Mouse (Mus musculus) lung, embryonic 14.5 days (tissue): Measurements from ENCODE around the gene Agpat4. TPM values are rescaled to one million over a fixed set of nuclear protein-coding genes. Genes with fewer than 3 reads are reported as not detected.

Source experiments
- ATAC-seq: fragments of 200-750 bp; cut with Nextera tagmentation; 2 replicates; pipeline ENCODE4 v1.8.0; 2017; ENCODE audit warnings: mild to moderate bottlenecking, moderate TSS enrichment, moderate library complexity; ENCODE audit not compliant: insufficient read depth
- DNase-seq: peaks from one replicate; pipeline ENCODE4 v3.0.0-alpha.2; 2015
- H3K27ac ChIP-seq: fragments of 300-500 bp; sonication (generic); 2 replicates; pipeline ENCODE4 v1.5.1; 2014; ENCODE audit warnings: low read depth, mild to moderate bottlenecking, moderate library complexity
- H3K27me3 ChIP-seq: fragments of 300-500 bp; sonication (generic); 2 replicates; pipeline ENCODE4 v1.6.1; 2014; ENCODE audit warnings: low read length, control low read depth; ENCODE audit not compliant: insufficient read depth
- H3K36me3 ChIP-seq: fragments of 300-500 bp; sonication (generic); 2 replicates; pipeline ENCODE4 v1.6.1; 2014; ENCODE audit warnings: control low read depth; ENCODE audit not compliant: insufficient read depth
- H3K4me1 ChIP-seq: fragments of 300-500 bp; sonication (generic); 2 replicates; pipeline ENCODE4 v1.6.1; 2014; ENCODE audit warnings: antibody characterized with exemption, control low read depth; ENCODE audit not compliant: insufficient read depth
- H3K4me2 ChIP-seq: fragments of 300-500 bp; sonication (generic); 2 replicates; pipeline ENCODE4 v1.6.1; 2014; ENCODE audit warnings: mild to moderate bottlenecking
- H3K4me3 ChIP-seq: fragments of 300-500 bp; sonication (generic); 2 replicates; pipeline ENCODE4 v1.5.1; 2014; ENCODE audit warnings: low read depth, low read length
- H3K9ac ChIP-seq: fragments of 300-500 bp; sonication (generic); 2 replicates; pipeline ENCODE4 v1.6.1; 2014
- H3K9me3 ChIP-seq: fragments of 300-500 bp; sonication (generic); 2 replicates; pipeline ENCODE4 v1.6.1; 2016; ENCODE audit warnings: low read depth, low read length, control low read depth
- CTCF ChIP-seq: IDR thresholded peaks from 2 replicates; pipeline ENCODE4 v1.5.1; 2016; ENCODE audit warnings: antibody characterized with exemption, low read depth
- WGBS: fragments of 180-500 bp; shearing (Covaris S2); extraction: QIAGEN DNeasy Blood & Tissue Kit; methylation state at CpG from one replicate; pipeline ENCODE4 v1.1.7; 2014; 5-methylcytosine and 5-hydroxymethylcytosine counted together
- polyA plus RNA-seq: library from polyadenylated mRNA; unstranded; fragments of >200 nt; fragmentation: Nextera tagmentation; extraction: Ambion mirVana; gene quantifications from 2 replicates; pipeline ENCODE4 v1.2.1, GENCODE M21; 2014

Agpat4 gene
- polyA plus RNA-seq: 27.4 and 28.2 TPM in 2 replicates

DNA sequence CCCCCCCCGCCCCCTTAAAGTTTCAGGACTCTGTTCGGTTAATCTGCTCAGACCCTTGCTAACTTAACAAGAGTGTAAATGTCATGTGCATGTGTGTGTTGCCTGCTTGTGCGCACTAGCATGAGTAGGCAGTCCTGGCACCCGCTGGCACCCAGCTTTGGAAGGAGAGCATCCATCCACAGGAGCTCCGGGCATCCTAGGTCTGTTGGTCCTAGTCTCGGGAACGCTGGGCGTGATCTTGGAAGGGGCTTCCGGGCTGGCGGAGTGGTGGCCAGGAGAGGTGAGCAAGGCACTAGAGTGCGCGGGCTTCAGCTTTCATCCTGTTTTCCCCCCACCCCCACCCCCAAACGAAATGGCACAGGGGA lies at the start of gene Agpat4:
Gene Agpat4, plus strand, starts transcription at position 144 of the 365 bp plus-strand sequence.
- peak within 1 kb of the TSS; percentile 65 for H3K9ac ChIP-seq
- H3K4me2 ChIP-seq: peak within 1 kb of the TSS; percentile 92
- no peaks in the 10 kb centered on the region for H3K27me3 ChIP-seq
- DNase-seq (peak; percentile 68), ATAC-seq (peak; percentile 74)
- H3K27ac ChIP-seq: peak within 1 kb of the TSS; percentile 95
- under 1% methylated on average over 13 of the region's 13 CpGs for WGBS
- H3K9me3 ChIP-seq: no peaks in the 10 kb centered on the region
- peak within 1 kb of the TSS; percentile 56 for H3K4me3 ChIP-seq
- H3K4me1 ChIP-seq: no peaks in the 10 kb centered on the region
- no peak for TF ChIP-seq CTCF
- no peaks in the 10 kb centered on the region for H3K36me3 ChIP-seq

DNA sequence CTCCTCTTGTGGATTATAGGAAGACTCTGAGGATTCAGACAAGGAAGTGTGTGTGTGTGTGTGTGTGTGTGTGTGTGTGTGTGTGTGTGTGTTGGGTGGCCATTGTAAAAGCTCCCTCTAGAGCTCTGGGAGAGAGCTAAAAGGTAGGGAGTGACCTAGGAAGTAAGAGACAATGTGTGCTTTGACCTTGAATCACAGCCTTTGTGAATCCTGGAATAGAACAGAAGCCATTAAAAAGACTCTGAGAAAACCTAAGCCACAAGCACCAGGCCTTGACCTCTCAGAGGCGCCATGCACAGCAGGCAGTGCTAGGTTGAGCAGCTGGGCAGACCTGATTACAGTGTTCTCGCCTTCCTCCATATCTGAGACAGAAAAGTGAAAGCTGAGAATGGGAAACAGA lies 41.7 kb upstream of the Agpat4 start:
- H3K27ac ChIP-seq: no peak overlapping the region
- no peak for DNase-seq

DNA sequence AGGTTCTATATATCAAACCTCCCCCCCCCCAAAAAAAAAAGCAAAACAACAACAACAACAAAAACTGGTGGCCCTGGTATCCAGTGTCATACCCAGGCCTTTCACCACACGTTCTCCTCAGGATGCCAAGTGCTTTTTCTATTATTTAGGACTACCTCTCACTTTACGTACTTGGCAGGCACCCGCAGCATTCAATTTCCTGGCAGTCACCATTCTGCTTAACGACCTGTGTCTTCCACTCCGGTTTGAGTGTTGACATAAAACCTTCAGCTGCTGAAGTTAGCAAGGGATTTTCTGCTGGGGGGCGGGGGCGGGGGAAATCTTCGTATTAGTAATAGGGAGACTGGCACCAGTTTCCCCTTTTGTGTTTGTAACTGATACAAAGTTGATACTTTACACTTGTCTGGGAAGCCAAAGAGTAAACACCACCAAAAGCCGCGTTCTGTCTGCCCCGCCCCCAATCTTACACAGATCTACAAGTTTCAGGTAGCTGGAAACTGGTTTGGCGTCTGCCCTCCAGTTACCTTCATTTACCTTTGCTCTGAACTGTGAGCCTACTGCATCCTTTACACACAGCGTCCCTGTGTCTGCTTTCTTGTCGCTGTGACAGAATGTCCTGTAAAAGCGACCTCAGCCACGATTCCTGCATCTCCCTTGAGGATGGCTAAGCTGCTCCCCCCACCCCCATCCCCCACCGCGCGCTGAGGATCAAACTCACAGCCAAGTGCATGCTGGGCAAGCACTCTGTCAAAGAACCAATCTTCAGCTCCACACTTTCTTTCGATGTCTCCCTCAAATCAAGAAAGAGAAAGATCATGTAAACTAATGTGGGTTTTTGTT lies 37.6 kb upstream of the Agpat4 start:
- H3K27ac ChIP-seq: no peak overlapping the region
- no peaks in the 10 kb centered on the region for H3K27me3 ChIP-seq
- no peaks in the 10 kb centered on the region for H3K9me3 ChIP-seq
- 27% methylated on average over 20 of the region's 20 CpGs for WGBS
- H3K9ac ChIP-seq: no peak overlapping the region
- ATAC-seq: peak; percentile 38; the same call in 1 of the 2 replicates
- no peak for TF ChIP-seq CTCF
- H3K4me1 ChIP-seq: 0 out of 2 replicates have a peak, but pooled peaks cover 4% of the 10 kb centered on the region
- H3K4me2 ChIP-seq: peak overlapping the region; percentile 36
- no peaks in the 10 kb centered on the region for H3K36me3 ChIP-seq
- no peak overlapping the region for H3K4me3 ChIP-seq
- peak; percentile 70 for DNase-seq

More for the DNA sequence above, 41.7 kb upstream of the Agpat4 start:
- WGBS: 65% methylated on average over 2 of the region's 2 CpGs
- Histone ChIP-seq H3K4me2 (no peak overlapping the region), H3K4me1 (0 out of 2 replicates have a peak, but pooled peaks cover 4% of the 10 kb centered on the region), H3K9me3 (no peaks in the 10 kb centered on the region), H3K36me3 (no peaks in the 10 kb centered on the region), H3K4me3 (no peak overlapping the region), H3K27me3 (no peaks in the 10 kb centered on the region), H3K9ac (no peak overlapping the region)
- no peak for ATAC-seq
- no peak for TF ChIP-seq CTCF

- H3K9me3 ChIP-seq: no peaks in the 10 kb centered on the region
- H3K4me1 ChIP-seq: 0 out of 2 replicates have a peak, but pooled peaks cover 4% of the 10 kb centered on the region
- H3K9ac ChIP-seq: no peak overlapping the region
- H3K27ac ChIP-seq: no peak overlapping the region
- WGBS: 71% methylated on average over 5 of the region's 5 CpGs
- no peaks in the 10 kb centered on the region for H3K27me3 ChIP-seq
- DNase-seq: no peak
- H3K4me2 ChIP-seq: no peak overlapping the region
- H3K4me3 ChIP-seq: no peak overlapping the region
- H3K36me3 ChIP-seq: no peaks in the 10 kb centered on the region
- no peak for TF ChIP-seq CTCF
- ATAC-seq: no peak
Observed at GRCm38 (mm10) chr17:12082201-12082600, 36.3 kb upstream of the Agpat4 start.

GRCm38 (mm10) chr17:12090261-12090927 lies 28.1 kb upstream of the Agpat4 start:
- Histone ChIP-seq H3K9me3 (no peaks in the 10 kb centered on the region), H3K4me2 (no peak overlapping the region), H3K27ac (no peak overlapping the region), H3K27me3 (no peaks in the 10 kb centered on the region), H3K9ac (no peak overlapping the region), H3K36me3 (no peaks in the 10 kb centered on the region), H3K4me1 (no peaks in the 10 kb centered on the region), H3K4me3 (no peak overlapping the region)
- no peak for TF ChIP-seq CTCF
- no peak for ATAC-seq
- no peak for DNase-seq
- WGBS: 56% methylated on average over 5 of the region's 5 CpGs

GRCm38 (mm10) chr17:12092901-12093564 lies 25.5 kb upstream of the Agpat4 start:
- Histone ChIP-seq H3K4me1 (no peaks in the 10 kb centered on the region), H3K9me3 (no peaks in the 10 kb centered on the region), H3K27me3 (no peaks in the 10 kb centered on the region), H3K36me3 (no peaks in the 10 kb centered on the region), H3K4me3 (no peak overlapping the region), H3K27ac (no peak overlapping the region), H3K4me2 (no peak overlapping the region), H3K9ac (no peak overlapping the region)
- WGBS: 84% methylated on average over 6 of the region's 6 CpGs
- ATAC-seq (no peak), DNase-seq (no peak)
- TF ChIP-seq CTCF: no peak

DNA sequence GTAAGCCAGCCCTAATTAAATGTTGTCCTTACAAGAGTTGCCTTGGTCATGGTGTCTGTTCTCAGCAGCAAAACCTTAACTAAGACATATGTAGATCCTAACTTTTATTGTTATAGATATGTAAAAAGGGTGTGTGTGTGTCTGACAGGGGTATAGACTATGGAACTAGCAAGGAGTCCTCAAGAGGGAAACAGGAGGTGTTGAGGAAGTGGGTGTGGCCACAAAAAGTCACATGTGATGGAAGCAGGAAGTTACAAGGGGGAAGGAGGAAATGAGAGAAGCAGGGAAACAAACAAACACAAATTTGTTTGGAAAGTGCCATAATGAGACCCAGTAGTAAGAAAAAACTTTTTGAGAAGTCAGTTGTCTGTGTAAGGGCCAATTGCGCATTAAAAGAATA lies 24.5 kb upstream of the Agpat4 start:
- no peak for ATAC-seq
- no peak for TF ChIP-seq CTCF
- no peak overlapping the region for H3K27ac ChIP-seq
- no peak overlapping the region for H3K9ac ChIP-seq
- H3K36me3 ChIP-seq: no peaks in the 10 kb centered on the region
- no peaks in the 10 kb centered on the region for H3K27me3 ChIP-seq
- no peak overlapping the region for H3K4me3 ChIP-seq
- H3K4me1 ChIP-seq: no peaks in the 10 kb centered on the region
- no peaks in the 10 kb centered on the region for H3K9me3 ChIP-seq
- 91% methylated on average over 1 of the region's 1 CpGs for WGBS
- no peak for DNase-seq
- no peak overlapping the region for H3K4me2 ChIP-seq
